Mouse (Mus musculus) midbrain, embryonic 14.5 days (tissue): ENCODE results near the gene Gfap. TPM values are rescaled to one million over a fixed set of nuclear protein-coding genes. Genes with fewer than 3 reads are reported as not detected.

Experiments
- ATAC-seq: fragments of 200-750 bp; cut with Nextera tagmentation; 2 replicates; pipeline ENCODE4 v1.8.0; 2017; ENCODE audit warnings: moderate number of reproducible peaks, moderate library complexity; ENCODE audit not compliant: low FRiP score, low TSS enrichment
- DNase-seq: peaks from one replicate; pipeline ENCODE4 v3.0.0-alpha.2; 2015
- H3K27ac ChIP-seq: fragments of 300-500 bp; sonication (generic); replicated peaks from 2 replicates; pipeline ENCODE4 v1.5.1; 2014; ENCODE audit warnings: mild to moderate bottlenecking, low read depth, low read length, moderate library complexity
- H3K27me3 ChIP-seq: fragments of 300-500 bp; sonication (generic); 2 replicates; pipeline ENCODE4 v1.6.1; 2014; ENCODE audit warnings: low read length, control low read depth, mixed read lengths; ENCODE audit not compliant: control insufficient read depth, insufficient read depth
- H3K36me3 ChIP-seq: fragments of 300-500 bp; sonication (generic); 2 replicates; pipeline ENCODE4 v1.6.1; 2014; ENCODE audit warnings: low read length, control low read depth; ENCODE audit not compliant: control insufficient read depth, insufficient read depth
- H3K4me1 ChIP-seq: fragments of 300-500 bp; sonication (generic); 2 replicates; pipeline ENCODE4 v1.6.1; 2014; ENCODE audit warnings: mild to moderate bottlenecking, antibody characterized with exemption, low read length, control low read depth; ENCODE audit not compliant: control insufficient read depth, insufficient read depth
- H3K4me2 ChIP-seq: fragments of 300-500 bp; sonication (generic); 2 replicates; pipeline ENCODE4 v1.6.1; 2014; ENCODE audit warnings: mild to moderate bottlenecking, low read length, moderate library complexity
- H3K4me3 ChIP-seq: fragments of 300-500 bp; sonication (generic); replicated peaks from 2 replicates; pipeline ENCODE4 v1.5.1; 2014; ENCODE audit warnings: low read depth, low read length
- H3K9ac ChIP-seq: fragments of 300-500 bp; sonication (generic); replicated peaks from 2 replicates; pipeline ENCODE4 v1.6.1; 2014; ENCODE audit warnings: mild to moderate bottlenecking, low read length, moderate library complexity
- H3K9me3 ChIP-seq: fragments of 300-500 bp; sonication (generic); 2 replicates; pipeline ENCODE4 v1.6.1; 2016; ENCODE audit warnings: low read length, control low read depth, mixed read lengths; ENCODE audit not compliant: control insufficient read depth
- WGBS: fragments of 180-500 bp; shearing (Covaris S2); extraction: QIAGEN DNeasy Blood & Tissue Kit; methylation state at CpG from one replicate; pipeline ENCODE4 v1.1.7; 2014; 5-methylcytosine and 5-hydroxymethylcytosine counted together
- polyA plus RNA-seq: library from polyadenylated mRNA; unstranded; fragments of >200 nt; fragmentation: Nextera tagmentation; extraction: Ambion mirVana; gene quantifications from 2 replicates; pipeline ENCODE4 v1.2.1, GENCODE M21; 2014

Gfap gene
- polyA plus RNA-seq, 1 experiment from 2014 or later, result 0.26 TPM

DNA sequence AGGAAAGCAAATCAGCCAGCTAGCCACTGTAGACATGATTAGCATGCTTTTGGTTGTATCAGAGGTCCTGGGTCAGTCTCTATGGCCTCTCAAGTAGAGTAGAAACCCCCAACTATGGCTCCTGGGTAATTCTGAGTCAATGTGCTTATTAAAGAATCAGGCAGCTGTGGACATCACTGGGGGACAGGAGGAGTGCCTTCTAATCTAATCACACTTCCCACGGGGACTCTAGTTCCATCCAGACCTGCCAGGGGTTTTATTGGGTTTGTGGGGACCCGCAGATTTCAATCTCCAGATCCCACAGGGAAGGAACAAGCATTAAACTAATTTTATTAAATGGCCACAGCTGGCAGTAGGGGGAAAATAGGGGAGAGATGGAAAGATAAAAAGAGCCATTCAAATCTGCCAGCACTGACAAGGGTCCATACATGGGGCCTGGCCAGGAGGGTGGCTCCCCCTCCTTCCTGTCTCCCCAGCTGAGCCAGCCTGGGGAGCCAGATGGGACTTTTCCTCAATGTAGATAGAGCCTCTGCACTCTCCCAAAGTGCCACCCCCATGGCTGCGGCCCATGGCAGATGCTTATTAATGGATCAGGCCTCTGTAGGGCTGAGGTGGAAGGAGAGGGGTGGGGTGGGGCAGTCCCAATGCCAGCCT lies 36.9 kb upstream of the Gfap start:
- Histone ChIP-seq H3K27ac (0 out of 2 replicates have a peak overlapping the region, but pooled peaks have one; percentile 37), H3K36me3 (no peaks in the 10 kb centered on the region), H3K4me1 (peaks cover 18% of the 10 kb centered on the region; the same call in 1 of the 2 replicates), H3K9ac (no peak overlapping the region), H3K4me3 (no peak overlapping the region), H3K27me3 (0 out of 2 replicates have a peak, but pooled peaks cover 6% of the 10 kb centered on the region), H3K4me2 (no peak overlapping the region), H3K9me3 (no peaks in the 10 kb centered on the region)
- WGBS, result 50% methylated on average over 3 of the region's 3 CpGs
- DNase-seq, result no peak
- no peak for ATAC-seq

DNA sequence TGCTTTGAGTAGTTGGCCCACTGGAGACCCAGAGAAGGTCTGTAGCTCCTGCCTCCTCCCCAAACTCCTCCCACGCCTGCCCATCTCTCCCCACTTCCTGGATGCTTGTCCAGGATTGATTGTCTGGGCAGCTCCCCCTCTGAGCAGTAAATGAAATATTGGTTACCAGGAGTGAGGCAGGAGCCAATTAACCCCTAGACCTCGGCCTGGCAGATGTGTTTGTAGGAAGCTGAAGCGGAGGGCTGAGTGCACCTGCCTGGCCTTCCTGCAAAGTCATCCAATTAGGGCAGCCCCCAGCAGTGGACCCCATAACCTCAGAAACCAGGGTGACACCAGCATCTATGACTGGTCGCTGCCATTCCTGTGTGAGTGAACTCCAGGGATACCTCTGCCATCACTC lies 35.6 kb upstream of the Gfap start:
- no peak overlapping the region for H3K4me2 ChIP-seq
- H3K9ac ChIP-seq, result no peak overlapping the region
- no peaks in the 10 kb centered on the region for H3K36me3 ChIP-seq
- H3K4me3 ChIP-seq, result no peak overlapping the region
- 0 out of 2 replicates have a peak, but pooled peaks cover 3% of the 10 kb centered on the region for H3K27me3 ChIP-seq
- H3K4me1 ChIP-seq, result peaks cover 18% of the 10 kb centered on the region; the same call in 1 of the 2 replicates
- H3K9me3 ChIP-seq, result no peaks in the 10 kb centered on the region
- WGBS, result 59% methylated on average over 4 of the region's 4 CpGs
- no peak for ATAC-seq
- H3K27ac ChIP-seq, result no peak overlapping the region
- DNase-seq, result no peak

DNA sequence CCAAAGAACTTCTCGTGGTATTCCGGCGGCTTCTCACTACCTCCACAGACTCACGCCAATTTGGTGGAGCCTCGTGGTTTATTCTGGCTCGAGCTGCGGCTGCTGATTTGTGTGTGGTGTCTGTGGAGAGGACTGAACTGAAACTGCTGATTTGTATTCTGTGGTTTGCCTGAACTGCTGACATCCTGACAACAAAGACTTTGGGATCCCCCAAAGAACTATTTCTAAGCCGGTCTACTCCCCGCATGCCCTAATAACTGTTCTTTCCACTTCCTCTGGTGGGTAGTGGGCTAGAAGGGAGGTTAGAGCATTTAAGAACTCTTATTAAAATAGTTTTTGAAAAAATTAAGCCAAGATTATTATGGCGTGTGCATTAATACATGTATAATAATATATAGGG lies 30.0 kb upstream of the Gfap start:
- Histone ChIP-seq H3K27me3 (0 out of 2 replicates have a peak, but pooled peaks cover 3% of the 10 kb centered on the region), H3K36me3 (no peaks in the 10 kb centered on the region), H3K4me1 (no peaks in the 10 kb centered on the region), H3K9me3 (no peaks in the 10 kb centered on the region), H3K4me2 (no peak overlapping the region), H3K9ac (no peak overlapping the region), H3K27ac (no peak overlapping the region), H3K4me3 (no peak overlapping the region)
- 94% methylated on average over 10 of the region's 10 CpGs for WGBS
- ATAC-seq, result no peak
- DNase-seq, result no peak

DNA sequence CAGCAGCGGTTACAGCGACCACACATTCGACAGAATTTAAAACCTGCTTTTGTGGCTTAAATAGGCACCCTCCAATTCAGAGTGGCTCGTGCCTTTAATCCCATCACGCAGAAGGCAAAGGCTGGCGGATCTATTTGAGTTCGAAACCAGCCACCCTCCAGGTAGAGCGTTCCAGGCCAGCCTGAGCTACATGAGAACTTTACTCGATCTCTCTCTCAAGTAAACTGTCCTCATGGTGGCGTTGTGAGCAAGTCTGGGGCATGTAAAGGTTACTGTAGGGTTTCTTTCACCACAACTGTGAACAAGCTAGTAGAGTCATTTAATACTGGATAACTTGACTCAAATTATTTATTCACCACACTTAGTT lies 24.6 kb upstream of the Gfap start:
- Histone ChIP-seq H3K27me3 (no peaks in the 10 kb centered on the region), H3K4me1 (peaks cover 13% of the 10 kb centered on the region; the same call in 1 of the 2 replicates), H3K4me3 (peak overlapping the region; percentile 51), H3K9ac (peak overlapping the region; percentile 40; the same call in 1 of the 2 replicates), H3K27ac (peak overlapping the region; percentile 83), H3K4me2 (peak overlapping the region; percentile 77), H3K36me3 (no peaks in the 10 kb centered on the region), H3K9me3 (no peaks in the 10 kb centered on the region)
- ATAC-seq (no peak), DNase-seq (no peak)
- under 1% methylated on average over 10 of the region's 10 CpGs for WGBS

DNA sequence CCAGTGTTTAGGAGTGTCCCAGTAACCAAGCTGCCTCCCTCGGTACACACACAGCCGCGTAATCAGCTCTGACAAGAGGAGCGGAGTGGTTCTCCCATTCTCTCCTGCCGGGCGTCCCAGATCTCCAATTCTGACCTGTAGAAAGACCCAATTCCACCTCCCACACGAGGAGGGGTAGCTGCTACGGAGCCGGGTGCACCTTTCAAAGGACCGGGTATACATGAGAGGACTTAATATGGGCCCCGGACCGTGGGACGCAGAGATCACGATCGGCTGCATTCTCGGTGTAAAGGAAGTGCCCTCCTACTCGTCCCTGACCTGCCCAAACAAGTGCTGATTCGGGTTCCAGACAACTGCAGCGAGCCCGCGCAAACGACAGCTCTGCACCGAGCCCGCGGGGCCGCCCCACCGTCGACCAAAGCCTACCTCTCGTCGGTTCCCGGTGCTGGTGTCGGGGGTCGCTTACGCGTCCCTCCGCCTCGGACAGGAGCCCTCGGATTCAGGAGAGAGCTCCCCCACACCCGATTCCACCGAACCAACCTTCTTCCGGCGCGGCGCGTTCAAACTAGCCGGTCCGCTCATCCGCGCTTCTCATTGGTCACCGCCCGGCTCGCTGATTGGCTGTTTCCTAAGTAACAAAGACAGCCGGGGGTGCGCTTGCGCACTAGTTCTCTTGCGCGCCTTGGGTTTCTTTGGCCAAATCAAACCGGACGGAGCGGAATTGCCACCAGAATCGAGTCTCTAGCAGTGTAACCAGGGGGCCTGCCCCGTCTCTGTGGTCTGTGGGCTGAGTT lies 24.0 kb upstream of the Gfap start, which contains the start of gene Kif18b:
Gene Kif18b (minus strand): TSS at position 568 of the 794 bp plus-strand sequence.
- peak within 1 kb of the TSS; percentile 51 for H3K4me3 ChIP-seq
- H3K27ac ChIP-seq, result peak within 1 kb of the TSS; percentile 83
- no peaks in the 10 kb centered on the region for H3K27me3 ChIP-seq
- peaks cover 13% of the 10 kb centered on the region; the same call in 1 of the 2 replicates for H3K4me1 ChIP-seq
- no peaks in the 10 kb centered on the region for H3K36me3 ChIP-seq
- DNase-seq (peak; percentile 99), ATAC-seq (peak; percentile 78; the same call in 1 of the 2 replicates)
- H3K9me3 ChIP-seq, result no peaks in the 10 kb centered on the region
- H3K9ac ChIP-seq, result peak within 1 kb of the TSS; percentile 40; the same call in 1 of the 2 replicates
- peak within 1 kb of the TSS; percentile 77 for H3K4me2 ChIP-seq
- under 1% methylated on average over 62 of the region's 62 CpGs for WGBS

DNA sequence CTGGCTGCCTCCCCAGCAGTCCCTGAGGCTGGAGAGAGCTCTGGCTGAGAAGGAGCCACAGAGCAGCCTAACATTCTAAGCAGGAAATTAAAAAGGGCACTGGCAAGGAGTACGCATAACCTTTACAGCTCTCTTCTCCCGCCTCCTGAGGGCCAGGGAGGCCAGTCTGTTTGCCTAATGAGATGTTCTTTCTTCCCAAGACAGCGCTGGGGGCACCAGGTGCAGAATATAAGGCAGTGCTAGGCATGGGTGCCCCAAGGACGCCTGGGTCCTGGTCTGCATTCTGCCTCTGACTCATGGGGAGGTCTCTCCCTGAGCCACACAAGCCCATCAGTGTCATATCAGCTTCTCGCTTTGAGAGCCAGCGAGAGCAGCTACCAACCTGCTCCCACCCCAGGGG lies 20.8 kb upstream of the Gfap start:
- ATAC-seq, result no peak
- no peak overlapping the region for H3K4me3 ChIP-seq
- no peaks in the 10 kb centered on the region for H3K9me3 ChIP-seq
- DNase-seq, result peak; percentile 4
- no peaks in the 10 kb centered on the region for H3K27me3 ChIP-seq
- H3K27ac ChIP-seq, result peak overlapping the region; percentile 41; the same call in 1 of the 2 replicates
- H3K36me3 ChIP-seq, result no peaks in the 10 kb centered on the region
- H3K9ac ChIP-seq, result no peak overlapping the region; the same call in 1 of the 2 replicates
- H3K4me1 ChIP-seq, result peaks cover 13% of the 10 kb centered on the region; the same call in 1 of the 2 replicates
- WGBS, result 60% methylated on average over 6 of the region's 6 CpGs
- peak overlapping the region; percentile 25; the same call in 1 of the 2 replicates for H3K4me2 ChIP-seq

DNA sequence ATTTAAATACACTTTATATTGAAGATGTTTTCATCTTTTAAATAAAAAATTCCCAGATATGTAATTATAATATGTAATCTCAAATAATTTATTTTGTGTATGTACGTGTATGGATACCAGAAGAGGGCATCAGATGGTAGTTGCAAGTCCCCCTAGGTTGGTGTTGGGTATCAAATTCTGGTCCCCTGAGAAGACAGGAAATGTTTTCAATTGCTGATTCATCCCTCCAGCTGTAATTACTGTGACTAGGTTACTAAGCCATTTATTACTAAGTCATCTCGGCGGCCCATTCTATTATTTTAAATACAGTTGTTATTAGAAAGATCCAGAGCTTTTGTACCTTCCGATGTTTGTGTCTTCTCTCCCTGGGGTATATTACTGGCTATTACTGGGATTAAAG lies 17.4 kb upstream of the Gfap start:
- Histone ChIP-seq H3K4me1 (0 out of 2 replicates have a peak, but pooled peaks cover 9% of the 10 kb centered on the region), H3K36me3 (no peaks in the 10 kb centered on the region), H3K27ac (no peak overlapping the region), H3K27me3 (no peaks in the 10 kb centered on the region), H3K4me3 (no peak overlapping the region), H3K4me2 (no peak overlapping the region), H3K9ac (no peak overlapping the region), H3K9me3 (no peaks in the 10 kb centered on the region)
- 79% methylated on average over 4 of the region's 4 CpGs for WGBS
- ATAC-seq (no peak), DNase-seq (no peak)

DNA sequence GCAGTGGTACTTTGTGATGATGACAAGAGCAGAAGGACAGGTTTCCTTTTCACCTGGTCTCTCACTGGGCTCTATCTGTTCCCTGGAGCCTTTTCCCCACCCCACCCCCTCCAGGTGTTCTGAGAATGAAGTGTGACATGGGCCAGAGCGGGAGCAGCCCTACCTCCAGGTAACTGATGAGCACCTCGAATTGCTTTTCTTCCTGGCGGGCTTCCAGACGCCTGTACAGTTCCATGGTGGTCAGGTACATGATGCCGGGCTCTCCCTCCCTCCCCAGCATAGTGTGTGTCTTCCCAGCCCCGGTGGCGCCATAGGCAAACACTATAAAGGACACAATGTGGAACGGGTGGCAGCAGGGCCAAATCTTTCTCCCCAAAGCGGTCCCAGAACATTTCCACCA lies 14.7 kb upstream of the Gfap start:
- no peak overlapping the region for H3K4me3 ChIP-seq
- H3K27ac ChIP-seq, result no peak overlapping the region
- no peak for DNase-seq
- H3K4me2 ChIP-seq, result no peak overlapping the region
- no peaks in the 10 kb centered on the region for H3K36me3 ChIP-seq
- H3K27me3 ChIP-seq, result no peaks in the 10 kb centered on the region
- H3K9me3 ChIP-seq, result no peaks in the 10 kb centered on the region
- H3K4me1 ChIP-seq, result no peaks in the 10 kb centered on the region
- H3K9ac ChIP-seq, result no peak overlapping the region
- no peak for ATAC-seq
- WGBS, result 92% methylated on average over 9 of the region's 9 CpGs
